Mouse (Mus musculus) forebrain, embryonic 13.5 days (tissue): ENCODE measurements around the gene Wdr54. TPM values are rescaled to one million over a fixed set of nuclear protein-coding genes. Genes with fewer than 3 reads are reported as not detected.
"Not testable (repeated sequence)": the region's sequence is repeated elsewhere in the genome, so short reads cannot be mapped to it uniquely, and the experiment has no call there.

Experiments
- ATAC-seq: fragments of 200-750 bp; cut with Nextera tagmentation; 2 replicates; pipeline ENCODE4 v1.8.0; 2017
- H3K27ac ChIP-seq: fragments of 300-500 bp; sonication (generic); 2 replicates; pipeline ENCODE4 v1.5.1; 2015; ENCODE audit warnings: inconsistent platforms, mild to moderate bottlenecking, moderate library complexity
- H3K27me3 ChIP-seq: fragments of 300-500 bp; sonication (generic); 2 replicates; pipeline ENCODE4 v1.6.1; 2015; ENCODE audit warnings: mild to moderate bottlenecking, inconsistent platforms
- H3K36me3 ChIP-seq: fragments of 300-500 bp; sonication (generic); 2 replicates; pipeline ENCODE4 v1.6.1; 2015; ENCODE audit warnings: mild to moderate bottlenecking, inconsistent platforms; ENCODE audit not compliant: poor library complexity, severe bottlenecking
- H3K4me1 ChIP-seq: fragments of 300-500 bp; sonication (generic); 2 replicates; pipeline ENCODE4 v1.6.1; 2015; ENCODE audit warnings: inconsistent platforms
- H3K4me2 ChIP-seq: fragments of 300-500 bp; sonication (generic); 2 replicates; pipeline ENCODE4 v1.6.1; 2015; ENCODE audit warnings: inconsistent platforms, mild to moderate bottlenecking, moderate library complexity
- H3K4me3 ChIP-seq: fragments of 300-500 bp; sonication (generic); 2 replicates; pipeline ENCODE4 v1.5.1; 2015; ENCODE audit warnings: mild to moderate bottlenecking, inconsistent platforms
- H3K9ac ChIP-seq: fragments of 300-500 bp; sonication (generic); 2 replicates; pipeline ENCODE4 v1.6.1; 2015; ENCODE audit warnings: mild to moderate bottlenecking, inconsistent platforms
- H3K9me3 ChIP-seq: fragments of 300-500 bp; sonication (generic); replicated peaks from 2 replicates; pipeline ENCODE4 v1.6.1; 2016; ENCODE audit warnings: inconsistent platforms
- WGBS: fragments of 180-500 bp; shearing (Covaris S2); methylation state at CpG from one replicate; pipeline ENCODE4 v1.1.7; 2015; 5-methylcytosine and 5-hydroxymethylcytosine counted together
- polyA plus RNA-seq: library from polyadenylated mRNA; unstranded; fragments of >200 nt; fragmentation: Nextera tagmentation; extraction: Ambion mirVana; gene quantifications from 2 replicates; pipeline ENCODE4 v1.2.1, GENCODE M21; 2015

Wdr54 gene
- polyA plus RNA-seq, 1 experiment from 2014 or later, result 17.5 TPM

DNA sequence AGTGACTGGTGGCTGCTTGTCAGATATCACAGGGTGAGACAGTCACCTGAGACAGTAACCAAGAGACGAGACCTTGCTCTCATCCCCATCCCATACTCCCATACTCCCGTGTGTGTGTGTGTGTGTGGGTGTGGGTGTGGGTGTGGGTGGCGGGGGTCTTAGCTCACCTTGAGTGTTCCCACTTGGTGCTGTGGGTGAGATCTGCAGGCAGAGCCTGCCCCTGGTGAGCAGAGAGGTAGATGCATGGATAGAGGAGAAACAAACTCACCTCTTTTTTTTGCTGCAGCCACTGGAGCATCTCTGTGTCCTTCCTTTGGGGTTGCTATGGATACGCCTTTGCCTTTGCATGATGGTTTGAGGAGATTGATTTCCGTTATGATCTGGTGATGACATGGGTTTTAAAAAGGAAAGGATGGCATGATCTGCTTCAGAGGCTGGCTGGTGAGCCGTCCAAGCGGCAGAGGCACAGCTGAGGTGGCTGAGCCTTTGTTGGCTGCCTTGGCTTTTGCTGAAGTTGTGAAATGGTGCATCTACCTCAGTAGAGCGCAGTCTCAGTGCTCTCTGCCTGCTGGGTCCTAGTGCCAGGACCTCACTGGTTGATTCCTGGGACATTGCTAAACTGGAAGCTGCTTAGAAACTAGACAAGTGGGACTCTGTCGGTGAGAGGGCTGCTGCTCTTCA lies 16.2 kb upstream of the Wdr54 start:
- peak; percentile 62; the same call in 1 of the 2 replicates for ATAC-seq
- peaks cover 35% of the 10 kb centered on the region for H3K4me1 ChIP-seq
- H3K27me3 ChIP-seq, result no peaks in the 10 kb centered on the region
- peak overlapping the region; percentile 40 for H3K4me2 ChIP-seq
- peaks cover 11% of the 10 kb centered on the region; the same call in 1 of the 2 replicates for H3K36me3 ChIP-seq
- H3K9ac ChIP-seq, result peak overlapping the region; percentile 50
- 60% methylated on average over 9 of the region's 9 CpGs for WGBS
- peak overlapping the region; percentile 21 for H3K4me3 ChIP-seq
- peak overlapping the region; percentile 17 for H3K27ac ChIP-seq
- no peaks in the 10 kb centered on the region for H3K9me3 ChIP-seq

DNA sequence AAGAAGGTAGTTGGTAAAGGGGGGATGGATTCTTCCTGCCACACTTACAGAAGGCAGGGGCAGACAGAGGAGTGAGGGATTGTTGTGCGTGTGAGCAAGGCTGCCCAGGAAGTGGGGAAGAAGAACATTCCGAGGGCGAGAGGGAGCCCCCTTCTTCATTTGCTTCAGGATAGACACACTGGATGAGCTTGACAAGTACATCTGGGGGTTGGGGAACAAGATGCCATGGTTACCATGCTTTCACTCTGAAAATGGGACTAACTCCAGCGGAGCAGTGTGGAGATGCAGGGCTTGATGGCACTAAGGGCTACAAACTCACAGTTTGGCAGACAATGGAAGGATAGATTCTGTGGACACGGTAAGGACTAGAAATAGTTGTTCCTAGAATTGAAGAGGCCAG lies 14.9 kb upstream of the Wdr54 start:
- H3K4me2 ChIP-seq, result peak overlapping the region; percentile 40
- H3K4me1 ChIP-seq, result peaks cover 46% of the 10 kb centered on the region
- H3K9me3 ChIP-seq, result no peaks in the 10 kb centered on the region
- H3K36me3 ChIP-seq, result peaks cover 11% of the 10 kb centered on the region; the same call in 1 of the 2 replicates
- H3K4me3 ChIP-seq, result no peak overlapping the region
- H3K27me3 ChIP-seq, result no peaks in the 10 kb centered on the region
- no peak overlapping the region for H3K27ac ChIP-seq
- no peak for ATAC-seq
- WGBS, result 84% methylated on average over 5 of the region's 5 CpGs
- no peak overlapping the region for H3K9ac ChIP-seq

- 91% methylated on average over 5 of the region's 5 CpGs for WGBS
- ATAC-seq, result no peak
- peaks cover 51% of the 10 kb centered on the region for H3K4me1 ChIP-seq
Measured at GRCm38 (mm10) chr6:83169872-83170271, 13.7 kb upstream of the Wdr54 start.

GRCm38 (mm10) chr6:83166243-83166630 lies 10.0 kb upstream of the Wdr54 start:
- H3K36me3 ChIP-seq, result 0 out of 2 replicates have a peak, but pooled peaks cover 3% of the 10 kb centered on the region

More at GRCm38 (mm10) chr6:83169872-83170271, 13.7 kb upstream of the Wdr54 start:
- no peak overlapping the region for H3K4me3 ChIP-seq
- no peak overlapping the region for H3K9ac ChIP-seq
- H3K4me2 ChIP-seq, result no peak overlapping the region
- H3K36me3 ChIP-seq, result peaks cover 9% of the 10 kb centered on the region; the same call in 1 of the 2 replicates
- no peaks in the 10 kb centered on the region for H3K27me3 ChIP-seq
- H3K9me3 ChIP-seq, result no peaks in the 10 kb centered on the region
- no peak overlapping the region for H3K27ac ChIP-seq

DNA sequence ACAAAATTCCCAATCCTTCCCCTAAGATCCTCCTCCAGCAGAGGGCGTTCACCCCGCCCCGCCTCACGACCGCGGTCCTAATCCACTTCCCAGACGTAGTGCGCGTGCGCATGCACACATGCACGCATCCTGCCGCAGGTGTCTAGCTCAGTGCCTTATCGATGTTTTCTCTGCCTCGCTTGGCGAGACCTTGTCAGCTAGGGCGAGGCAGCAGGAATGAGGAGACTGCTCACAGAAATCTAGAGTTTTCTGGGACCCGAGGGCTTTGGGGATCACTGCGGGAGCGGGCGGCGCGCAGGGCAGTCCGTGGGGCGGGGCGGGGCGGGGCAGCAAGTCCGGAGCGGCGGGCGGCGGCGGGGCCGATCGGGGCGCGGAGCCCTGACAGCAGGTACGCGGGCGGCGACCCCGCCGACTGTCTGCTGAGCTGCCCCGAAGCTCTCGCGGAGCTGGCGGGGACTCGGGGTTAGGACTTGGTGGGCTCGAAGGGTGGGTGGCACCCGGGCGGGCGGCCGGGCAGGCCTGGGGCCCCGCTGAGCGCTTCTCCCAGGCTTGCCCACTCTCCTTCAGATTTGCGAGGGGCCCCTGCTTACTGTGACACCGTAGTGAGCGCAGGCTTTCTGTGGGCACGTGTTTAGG lies 9.5 kb upstream of the Wdr54 start, which contains the start of gene Dctn1:
Dctn1 (plus strand) TSS at position 314 of the 636 bp plus-strand sequence.
- peak within 1 kb of the TSS; percentile 82 for H3K27ac ChIP-seq
- H3K36me3 ChIP-seq, result 0 out of 2 replicates have a peak, but pooled peaks cover 3% of the 10 kb centered on the region
- H3K4me3 ChIP-seq, result peak within 1 kb of the TSS; percentile 84
- under 1% methylated on average over 58 of the region's 58 CpGs for WGBS
- H3K27me3 ChIP-seq, result peaks cover 38% of the 10 kb centered on the region
- ATAC-seq, result peak; percentile 88
- peak within 1 kb of the TSS; percentile 81 for H3K4me2 ChIP-seq
- H3K4me1 ChIP-seq, result peaks cover 42% of the 10 kb centered on the region
- peak within 1 kb of the TSS; percentile 93 for H3K9ac ChIP-seq
- no peaks in the 10 kb centered on the region for H3K9me3 ChIP-seq

More at GRCm38 (mm10) chr6:83166243-83166630, 10.0 kb upstream of the Wdr54 start:
- under 1% methylated on average over 12 of the region's 12 CpGs for WGBS
- peak overlapping the region; percentile 81 for H3K4me2 ChIP-seq
- peak; percentile 8; the same call in 1 of the 2 replicates for ATAC-seq
- H3K4me1 ChIP-seq, result peaks cover 47% of the 10 kb centered on the region
- H3K9me3 ChIP-seq, result no peaks in the 10 kb centered on the region
- H3K27ac ChIP-seq, result peak overlapping the region; percentile 82
- peak overlapping the region; percentile 84 for H3K4me3 ChIP-seq
- peak overlapping the region; percentile 93 for H3K9ac ChIP-seq
- H3K27me3 ChIP-seq, result peaks cover 32% of the 10 kb centered on the region

DNA sequence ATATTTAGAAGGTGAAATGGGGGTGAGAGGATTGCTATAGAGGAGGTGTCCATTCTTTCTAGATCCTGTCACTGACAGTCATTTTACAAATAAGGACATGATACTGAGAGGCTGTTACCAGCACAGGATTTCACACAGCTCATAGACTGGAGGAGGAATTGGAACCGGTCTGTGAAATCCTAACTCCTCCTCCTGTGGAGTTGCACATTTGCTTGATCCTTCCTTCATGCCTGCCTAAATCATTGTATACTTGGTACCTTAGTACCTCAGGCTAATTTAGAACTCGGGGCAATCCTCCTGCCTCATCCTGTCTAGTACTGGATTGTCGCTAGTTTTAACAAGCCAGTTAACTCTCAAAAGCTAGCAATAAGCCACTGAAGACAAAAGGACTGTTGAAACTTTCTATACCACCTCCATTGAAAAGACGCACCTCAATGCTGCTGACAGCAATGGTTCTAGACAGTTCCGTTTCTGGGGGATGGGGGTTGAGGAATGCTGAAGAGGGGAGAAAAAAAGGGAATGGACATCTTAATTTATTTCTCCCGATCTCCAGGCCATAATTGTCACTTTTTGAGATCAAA lies 8.9 kb upstream of the Wdr54 start:
- peak overlapping the region; percentile 48 for H3K27ac ChIP-seq
- H3K4me3 ChIP-seq, result peak overlapping the region; percentile 84
- WGBS, result under 1% methylated on average over 6 of the region's 6 CpGs
- H3K36me3 ChIP-seq, result 0 out of 2 replicates have a peak, but pooled peaks cover 3% of the 10 kb centered on the region
- H3K4me1 ChIP-seq, result peaks cover 41% of the 10 kb centered on the region
- H3K4me2 ChIP-seq, result peak overlapping the region; percentile 81
- H3K9me3 ChIP-seq, result no peaks in the 10 kb centered on the region
- ATAC-seq, result peak; percentile 64
- H3K9ac ChIP-seq, result peak overlapping the region; percentile 93
- peaks cover 44% of the 10 kb centered on the region for H3K27me3 ChIP-seq

- no peaks in the 10 kb centered on the region for H3K9me3 ChIP-seq
- peak overlapping the region; percentile 47 for H3K4me2 ChIP-seq
- H3K9ac ChIP-seq, result no peak overlapping the region; the same call in 1 of the 2 replicates
- peaks cover 47% of the 10 kb centered on the region for H3K27me3 ChIP-seq
- whole genome bisulfite sequencing, result 0% methylated on average over 8 of the region's 8 CpGs
- H3K4me1 ChIP-seq, result peaks cover 34% of the 10 kb centered on the region
- ATAC-seq, result no peak
- H3K36me3 ChIP-seq, result no peaks in the 10 kb centered on the region
- no peak overlapping the region for H3K27ac ChIP-seq
- H3K4me3 ChIP-seq, result peak overlapping the region; percentile 23
Measured at GRCm38 (mm10) chr6:83162701-83163100, 6.5 kb upstream of the Wdr54 start.

DNA sequence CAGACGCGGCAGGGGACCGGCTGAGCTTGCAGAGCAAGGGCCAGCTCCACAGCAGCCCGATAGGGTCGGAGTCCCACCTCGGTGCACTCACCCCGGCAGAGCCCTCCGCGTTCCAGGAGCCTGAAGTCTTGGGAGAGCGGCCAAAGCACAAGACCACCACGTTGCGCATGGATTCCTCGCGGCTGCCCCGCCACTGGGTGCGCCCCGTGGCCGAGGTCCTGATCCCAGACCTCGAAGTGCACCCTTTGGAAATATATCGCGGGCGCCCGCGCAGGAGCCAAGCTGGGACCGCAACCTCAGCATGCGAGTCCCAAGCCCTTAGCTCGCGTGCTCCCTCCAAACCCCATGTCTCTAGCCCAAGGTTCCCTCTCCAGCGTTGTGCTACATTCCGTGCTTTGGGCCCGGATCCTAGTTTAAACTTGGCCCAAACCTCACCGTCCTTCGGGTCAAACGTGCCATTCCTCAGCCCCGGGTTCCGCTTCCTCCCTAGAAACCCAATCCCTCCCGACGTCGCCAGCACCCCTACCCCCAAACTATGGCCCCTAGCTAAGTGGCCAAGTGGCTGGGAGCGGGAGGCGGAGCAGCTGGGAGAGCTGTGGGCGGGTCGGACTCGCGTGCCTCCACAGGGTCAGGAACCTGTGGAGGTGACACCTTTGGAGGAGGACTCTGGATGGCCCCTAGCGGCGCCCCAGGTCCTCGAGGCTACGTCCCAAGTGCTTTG lies 5.9 kb upstream of the Wdr54 start:
- Histone ChIP-seq H3K4me2 (peak overlapping the region; percentile 47), H3K36me3 (no peaks in the 10 kb centered on the region), H3K27ac (no peak overlapping the region), H3K9me3 (no peaks in the 10 kb centered on the region), H3K4me1 (peaks cover 28% of the 10 kb centered on the region), H3K9ac (no peak overlapping the region; the same call in 1 of the 2 replicates), H3K27me3 (peaks cover 47% of the 10 kb centered on the region), H3K4me3 (peak overlapping the region; percentile 23)
- ATAC-seq, result no peak
- 1% methylated on average over 49 of the region's 49 CpGs for WGBS

DNA sequence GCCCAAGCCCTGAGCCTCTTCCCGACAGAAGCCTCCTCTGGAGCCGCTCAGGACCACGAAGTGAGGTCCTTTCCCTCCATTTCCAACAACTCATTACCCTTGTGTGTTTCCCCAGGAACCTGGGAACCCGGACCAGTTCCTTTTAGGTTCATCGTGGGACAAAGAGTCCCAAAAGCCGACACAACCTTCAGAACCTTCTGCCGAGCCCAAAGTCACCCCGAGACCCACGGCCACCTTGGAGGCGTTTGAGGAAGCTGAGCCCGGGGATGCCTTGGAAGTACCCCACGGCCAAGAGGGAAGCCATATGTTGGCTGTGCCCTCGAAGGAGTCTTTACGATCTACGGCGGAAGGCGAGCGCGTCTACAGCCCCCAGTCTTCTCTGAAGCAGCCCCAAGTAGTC lies 5.2 kb upstream of the Wdr54 start:
- Histone ChIP-seq H3K4me3 (peak overlapping the region; percentile 23), H3K9ac (no peak overlapping the region), H3K4me2 (peak overlapping the region; percentile 47), H3K36me3 (no peaks in the 10 kb centered on the region), H3K9me3 (no peaks in the 10 kb centered on the region), H3K4me1 (peaks cover 25% of the 10 kb centered on the region), H3K27ac (no peak overlapping the region), H3K27me3 (peaks cover 47% of the 10 kb centered on the region)
- ATAC-seq, result no peak
- WGBS, result 7% methylated on average over 19 of the region's 19 CpGs

- not testable (repeated sequence) for H3K9me3 ChIP-seq, H3K27ac ChIP-seq, H3K36me3 ChIP-seq, H3K4me3 ChIP-seq, H3K4me2 ChIP-seq, ATAC-seq, H3K9ac ChIP-seq
- Histone ChIP-seq H3K4me1 (peaks cover 35% of the 10 kb centered on the region), H3K27me3 (peaks cover 47% of the 10 kb centered on the region)
- 20% methylated on average over 3 of the region's 3 CpGs for whole genome bisulfite sequencing
Measured at GRCm38 (mm10) chr6:83159456-83159855, 3.3 kb upstream of the Wdr54 start.

DNA sequence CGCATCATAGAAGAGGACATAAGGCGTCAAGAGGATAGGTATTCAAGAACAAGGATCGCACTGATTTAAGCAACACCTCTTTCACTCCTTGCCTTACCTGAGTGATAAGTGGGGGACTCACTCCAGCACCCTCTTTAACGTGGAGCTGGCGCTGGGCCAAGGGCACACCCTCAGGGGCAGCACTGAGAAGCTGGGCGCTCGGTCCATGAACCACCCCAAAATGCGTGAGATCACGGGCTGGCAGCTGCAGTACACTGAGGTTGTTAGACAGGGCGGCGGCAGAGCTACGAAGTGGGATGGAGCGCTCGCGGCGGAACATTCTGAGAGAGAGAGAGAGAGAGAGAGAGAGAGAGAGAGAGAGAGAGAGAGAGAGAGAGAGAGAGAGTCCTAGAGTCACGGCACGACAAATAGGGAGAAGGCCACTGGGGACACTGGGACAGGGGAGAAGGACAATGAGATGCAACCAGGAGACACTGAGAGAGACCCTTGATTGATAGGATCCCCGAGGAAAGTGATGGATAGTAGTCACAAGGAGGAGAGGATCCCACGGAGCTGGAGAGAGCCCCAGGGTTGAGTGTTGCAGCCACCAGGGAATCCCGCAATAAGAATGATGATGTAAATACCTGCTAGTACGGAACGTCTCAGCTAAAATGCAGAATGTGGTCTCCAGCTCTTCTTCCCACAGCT lies 502 bp downstream of the Wdr54 start:
- H3K9me3 ChIP-seq, result no peaks in the 10 kb centered on the region
- 0 out of 2 replicates have a peak overlapping the region, but pooled peaks have one; percentile 19 for H3K27ac ChIP-seq
- H3K4me2 ChIP-seq, result peak overlapping the region; percentile 84
- peak overlapping the region; percentile 60 for H3K4me3 ChIP-seq
- H3K4me1 ChIP-seq, result peaks cover 32% of the 10 kb centered on the region
- H3K36me3 ChIP-seq, result peaks cover 23% of the 10 kb centered on the region
- H3K27me3 ChIP-seq, result peaks cover 9% of the 10 kb centered on the region
- peak; percentile 48 for ATAC-seq
- 7% methylated on average over 23 of the region's 23 CpGs for WGBS
- peak overlapping the region; percentile 73 for H3K9ac ChIP-seq
